Mouse (Mus musculus): ENCODE data around the gene Suclg2. TPM values are rescaled to one million over a fixed set of nuclear protein-coding genes. Genes with fewer than 3 reads are reported as not detected.
A peak's percentile ranks its signal among the peaks of the same experiment; 100 is the strongest.

Suclg2 gene
- total and polyA plus RNA-seq, 2 experiments: 54.0 to 153 TPM

GRCm38 (mm10) chr6:95519846-95520245, 198.8 kb downstream of the Suclg2 start:
- Histone ChIP-seq H3K79me2 (ENCODE audit: control insufficient read depth, insufficient read depth, low read length) (no peaks in the 10 kb centered on the region; the same call in 1 of the 2 replicates), H3K27me3 (ENCODE audit: control insufficient read depth, insufficient read depth, low read length) (no peaks in the 10 kb centered on the region), H3K36me3 (ENCODE audit: control insufficient read depth, insufficient read depth, low read length) (peaks cover 8% of the 10 kb centered on the region), H3K4me3 (ENCODE audit: insufficient read depth, low read depth, low read length) (no peak overlapping the region), H3K27ac (replicated peaks; ENCODE audit: insufficient read depth, low read depth, low read length) (no peak overlapping the region), H3K9ac (ENCODE audit: low read depth, low read length) (no peak overlapping the region), H3K4me1 (ENCODE audit: control insufficient read depth, insufficient read depth, low read length) (peaks cover 4% of the 10 kb centered on the region; the same call in 1 of the 2 replicates)
- TF ChIP-seq CTCF (IDR thresholded peaks at IDR 0.05; ENCODE audit: low read depth, low read length): no peak
- no peak for TF ChIP-seq POLR2A (IDR thresholded peaks at IDR 0.05; ENCODE audit: extremely low read depth, insufficient read depth, low read length)
- no peak for DNase-seq (ENCODE audit: extremely low read depth, low read depth, low spot score)
- WGBS: 58% methylated on average over 2 of the region's 2 CpGs

- Histone ChIP-seq H3K27me3 (ENCODE audit: control insufficient read depth, insufficient read depth, low read length) (no peaks in the 10 kb centered on the region), H3K4me3 (ENCODE audit: insufficient read depth, low read depth, low read length) (no peak overlapping the region), H3K4me1 (ENCODE audit: control insufficient read depth, insufficient read depth, low read length) (peaks cover 9% of the 10 kb centered on the region), H3K36me3 (ENCODE audit: control insufficient read depth, insufficient read depth, low read length) (peaks cover 8% of the 10 kb centered on the region), H3K9ac (ENCODE audit: low read depth, low read length) (no peak overlapping the region), H3K79me2 (ENCODE audit: control insufficient read depth, insufficient read depth, low read length) (no peaks in the 10 kb centered on the region; the same call in 1 of the 2 replicates), H3K27ac (replicated peaks; ENCODE audit: insufficient read depth, low read depth, low read length) (no peak overlapping the region)
- no peak for TF ChIP-seq CTCF (IDR thresholded peaks at IDR 0.05; ENCODE audit: low read depth, low read length)
- no peak for TF ChIP-seq POLR2A (IDR thresholded peaks at IDR 0.05; ENCODE audit: extremely low read depth, insufficient read depth, low read length)
- DNase-seq (ENCODE audit: extremely low read depth, low read depth, low spot score): no peak
- 79% methylated on average over 2 of the region's 2 CpGs for WGBS
These were observed 200.2 kb downstream of the Suclg2 start for GRCm38 (mm10) chr6:95518406-95518805.

- H3K79me2 ChIP-seq (ENCODE audit: control insufficient read depth, insufficient read depth, low read length): no peaks in the 10 kb centered on the region; the same call in 1 of the 2 replicates
- no peak overlapping the region for H3K27ac ChIP-seq (replicated peaks; ENCODE audit: insufficient read depth, low read depth, low read length)
- TF ChIP-seq CTCF (IDR thresholded peaks at IDR 0.05; ENCODE audit: low read depth, low read length): no peak
- no peak for TF ChIP-seq POLR2A (IDR thresholded peaks at IDR 0.05; ENCODE audit: extremely low read depth, insufficient read depth, low read length)
- no peak for DNase-seq (ENCODE audit: extremely low read depth, low read depth, low spot score)
- H3K4me3 ChIP-seq (ENCODE audit: insufficient read depth, low read depth, low read length): no peak overlapping the region
- peaks cover 12% of the 10 kb centered on the region for H3K4me1 ChIP-seq (ENCODE audit: control insufficient read depth, insufficient read depth, low read length)
- 0 out of 2 replicates have a peak, but pooled peaks cover 2% of the 10 kb centered on the region for H3K36me3 ChIP-seq (ENCODE audit: control insufficient read depth, insufficient read depth, low read length)
- H3K27me3 ChIP-seq (ENCODE audit: control insufficient read depth, insufficient read depth, low read length): no peaks in the 10 kb centered on the region
- no peak overlapping the region for H3K9ac ChIP-seq (ENCODE audit: low read depth, low read length)
- 91% methylated on average over 5 of the region's 5 CpGs for WGBS
These were observed 202.9 kb downstream of the Suclg2 start for GRCm38 (mm10) chr6:95515721-95516120.

- Histone ChIP-seq H3K9ac (ENCODE audit: low read depth, low read length) (no peak overlapping the region), H3K27ac (replicated peaks; ENCODE audit: insufficient read depth, low read depth, low read length) (peak overlapping the region; percentile 40; the same call in 1 of the 2 replicates), H3K36me3 (ENCODE audit: control insufficient read depth, insufficient read depth, low read length) (0 out of 2 replicates have a peak, but pooled peaks cover 2% of the 10 kb centered on the region), H3K4me3 (ENCODE audit: insufficient read depth, low read depth, low read length) (no peak overlapping the region), H3K4me1 (ENCODE audit: control insufficient read depth, insufficient read depth, low read length) (peaks cover 12% of the 10 kb centered on the region), H3K79me2 (ENCODE audit: control insufficient read depth, insufficient read depth, low read length) (no peaks in the 10 kb centered on the region; the same call in 1 of the 2 replicates), H3K27me3 (ENCODE audit: control insufficient read depth, insufficient read depth, low read length) (no peaks in the 10 kb centered on the region)
- DNase-seq (ENCODE audit: extremely low read depth, low read depth, low spot score): no peak
- WGBS: 80% methylated on average over 10 of the region's 10 CpGs
- TF ChIP-seq POLR2A (IDR thresholded peaks at IDR 0.05; ENCODE audit: extremely low read depth, insufficient read depth, low read length) (no peak), CTCF (IDR thresholded peaks at IDR 0.05; ENCODE audit: low read depth, low read length) (no peak)
These were observed 203.9 kb downstream of the Suclg2 start for GRCm38 (mm10) chr6:95514726-95515125.

- Histone ChIP-seq H3K9ac (ENCODE audit: low read depth, low read length) (no peak overlapping the region), H3K36me3 (ENCODE audit: control insufficient read depth, insufficient read depth, low read length) (no peaks in the 10 kb centered on the region), H3K79me2 (ENCODE audit: control insufficient read depth, insufficient read depth, low read length) (no peaks in the 10 kb centered on the region; the same call in 1 of the 2 replicates), H3K4me1 (ENCODE audit: control insufficient read depth, insufficient read depth, low read length) (peaks cover 12% of the 10 kb centered on the region), H3K4me3 (ENCODE audit: insufficient read depth, low read depth, low read length) (no peak overlapping the region), H3K27ac (replicated peaks; ENCODE audit: insufficient read depth, low read depth, low read length) (no peak overlapping the region), H3K27me3 (ENCODE audit: control insufficient read depth, insufficient read depth, low read length) (no peaks in the 10 kb centered on the region)
- 27% methylated on average over 1 of the region's 1 CpGs for WGBS
- DNase-seq (ENCODE audit: extremely low read depth, low read depth, low spot score): peak; percentile 97
- TF ChIP-seq CTCF (IDR thresholded peaks at IDR 0.05; ENCODE audit: low read depth, low read length) (no peak), POLR2A (IDR thresholded peaks at IDR 0.05; ENCODE audit: extremely low read depth, insufficient read depth, low read length) (no peak)
These were observed 206.9 kb downstream of the Suclg2 start for GRCm38 (mm10) chr6:95511689-95512088.

GRCm38 (mm10) chr6:95500771-95501170, 217.8 kb downstream of the Suclg2 start:
- no peak overlapping the region for H3K27ac ChIP-seq (replicated peaks; ENCODE audit: insufficient read depth, low read depth, low read length)
- no peak overlapping the region for H3K4me3 ChIP-seq (ENCODE audit: insufficient read depth, low read depth, low read length)
- peaks cover 2% of the 10 kb centered on the region; the same call in 1 of the 2 replicates for H3K4me1 ChIP-seq (ENCODE audit: control insufficient read depth, insufficient read depth, low read length)
- no peaks in the 10 kb centered on the region for H3K27me3 ChIP-seq (ENCODE audit: control insufficient read depth, insufficient read depth, low read length)
- H3K9ac ChIP-seq (ENCODE audit: low read depth, low read length): no peak overlapping the region
- H3K79me2 ChIP-seq (ENCODE audit: control insufficient read depth, insufficient read depth, low read length): no peaks in the 10 kb centered on the region; the same call in 1 of the 2 replicates
- peaks cover 4% of the 10 kb centered on the region; the same call in 1 of the 2 replicates for H3K36me3 ChIP-seq (ENCODE audit: control insufficient read depth, insufficient read depth, low read length)
- WGBS: 24% methylated on average over 5 of the region's 5 CpGs
- DNase-seq (ENCODE audit: extremely low read depth, low read depth, low spot score): peak; percentile 87
- no peak for TF ChIP-seq POLR2A (IDR thresholded peaks at IDR 0.05; ENCODE audit: extremely low read depth, insufficient read depth, low read length)
- no peak for TF ChIP-seq CTCF (IDR thresholded peaks at IDR 0.05; ENCODE audit: low read depth, low read length)

Data from liver, adult 2 months (tissue).